Mouse (Mus musculus) left cerebral cortex, adult 18-20 months (tissue): ENCODE measurements around the gene Snx6. TPM values are rescaled to one million over a fixed set of nuclear protein-coding genes. Genes with fewer than 3 reads are reported as not detected.
"Not testable (repeated sequence)": the region's sequence is repeated elsewhere in the genome, so short reads cannot be mapped to it uniquely, and the experiment has no call there.

Experiments
- DNase-seq, 2 experiments: peaks; one replicate each; pipeline ENCODE4 v3.0.0; 2021 to 2022; ENCODE audit warnings: low spot score in 2 of 2, mixed read lengths in 1 of 2
- total RNA-seq, 2 experiments: library from RNA; stranded (reverse); gene quantifications; 2 replicates each; pipeline ENCODE4 v1.2.3; 2021

Gene Snx6
- total RNA-seq, 2 experiments from 2014 or later = 42.3 to 44.1 TPM

DNA sequence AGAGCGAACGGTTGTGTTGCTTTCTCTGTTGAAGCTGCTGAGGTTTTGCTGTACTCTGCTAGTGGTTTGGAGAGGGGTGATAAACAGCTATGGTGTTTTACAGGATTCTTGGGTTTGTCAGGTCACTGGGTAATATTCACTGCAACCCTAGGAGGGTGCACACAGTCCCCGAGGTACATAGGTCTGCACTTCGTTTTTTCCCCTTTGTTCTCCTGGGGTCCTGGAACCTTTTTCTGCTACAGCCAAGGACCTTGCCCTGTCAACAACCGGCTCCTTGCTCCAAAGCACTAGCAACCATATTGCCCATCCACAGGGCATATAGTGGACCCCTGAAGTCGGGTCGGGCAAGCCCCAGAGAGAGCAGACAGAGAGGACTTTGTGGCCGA lies 85.0 kb downstream of the Snx6 start:
- not testable (repeated sequence) for DNase-seq

DNA sequence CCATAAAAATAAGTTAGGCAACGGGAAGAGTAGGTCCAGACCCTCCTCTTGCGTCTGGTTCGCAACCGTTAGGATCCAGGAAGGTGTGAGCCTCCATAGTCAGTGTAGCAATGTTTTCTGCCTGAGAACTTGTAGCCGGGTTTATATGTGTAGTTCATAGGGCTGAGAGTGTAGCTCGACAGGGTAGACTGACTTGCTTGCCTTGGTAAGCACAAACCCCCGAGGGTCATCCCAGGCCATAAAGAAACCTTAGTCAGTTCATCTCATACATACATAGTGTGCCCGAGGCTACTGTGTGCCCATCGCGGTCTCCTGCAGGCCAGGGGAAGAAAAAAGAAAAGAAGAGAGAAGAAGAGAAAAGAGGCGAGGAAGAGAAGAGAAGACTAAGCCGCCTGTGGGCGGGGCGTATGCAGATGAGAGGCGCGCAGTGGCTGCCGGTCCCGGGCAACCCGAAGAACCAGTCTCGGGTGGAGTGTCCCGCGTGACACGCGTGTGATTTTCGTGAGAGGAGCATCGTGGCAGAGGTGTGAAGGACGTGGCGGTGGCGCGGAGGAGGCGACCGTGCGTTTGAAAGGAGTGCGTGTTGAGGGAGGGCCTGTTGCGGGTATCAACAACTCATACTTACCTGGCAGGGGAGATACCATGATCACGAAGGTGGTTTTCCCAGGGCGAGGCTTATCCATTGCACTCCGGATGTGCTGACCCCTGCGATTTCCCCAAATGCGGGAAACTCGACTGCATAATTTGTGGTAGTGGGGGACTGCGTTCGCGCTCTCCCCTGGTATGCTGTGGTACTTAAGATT lies 85.6 kb downstream of the Snx6 start:
- DNase-seq = not testable (repeated sequence)

GRCm38 (mm10) chr12:54699394-54699793 lies 96.1 kb downstream of the Snx6 start:
- no peak for DNase-seq

GRCm38 (mm10) chr12:54697791-54698250 lies 97.7 kb downstream of the Snx6 start:
- no peak for DNase-seq

- no peak for DNase-seq
Observed at GRCm38 (mm10) chr12:54697003-54697597, 98.4 kb downstream of the Snx6 start.

Other genes starting within 250 kb of the Snx6 start
- 10 to 100 TPM; 24.8 to 25.7 TPM for gene Sptssa, start 139.1 kb downstream of the Snx6 start, total RNA-seq
- 10 to 100 TPM; 43.2 to 44.7 TPM for gene Eapp, start 99.8 kb downstream of the Snx6 start, total RNA-seq
- 100 to 1,000 TPM; 106 to 112 TPM for gene Cfl2, start 67.2 kb upstream of the Snx6 start, total RNA-seq
- gene Gm20403, start 190.8 kb upstream of the Snx6 start, total RNA-seq = not detected
- gene Baz1a, start 218.6 kb upstream of the Snx6 start, total RNA-seq = 1 to 10 TPM; 5.2 to 5.5 TPM